Mouse (Mus musculus) T-helper 2 cell (primary cell): Measurements from ENCODE around the gene Mtf2.
"Not testable (repeated sequence)": the region's sequence is repeated elsewhere in the genome, so short reads cannot be mapped to it uniquely, and the experiment has no call there.

ENCODE experiments used
- in situ Hi-C: fragments of 300-600 bp; cut with MboI, MseI; formaldehyde crosslinking; loops from one replicate; pipeline ENCODE4 v1.15.1; 2025; ENCODE audit warnings: high pct_unique_total_duplicates

Mtf2 gene

GRCm38 (mm10) chr5:108065465-108066411 lies at the start of gene Mtf2:
TSS of gene Mtf2 (plus strand) at chr5:108065674.
- in situ Hi-C loops, result no loop called here

- in situ Hi-C loops, result no loop called here
Measured at GRCm38 (mm10) chr5:108017232-108017631, 48.2 kb upstream of the Mtf2 start.

GRCm38 (mm10) chr5:108019367-108019766 lies 46.1 kb upstream of the Mtf2 start:
- in situ Hi-C loops, result no loop called here

- in situ Hi-C loops, result no loop called here
Measured at GRCm38 (mm10) chr5:108021346-108021745, 44.1 kb upstream of the Mtf2 start.

- in situ Hi-C loops, result no loop called here
Measured at GRCm38 (mm10) chr5:108028230-108028629, 37.2 kb upstream of the Mtf2 start.

- in situ Hi-C loops, result not testable (repeated sequence)
Measured at GRCm38 (mm10) chr5:108028797-108029536, 36.5 kb upstream of the Mtf2 start.

DNA sequence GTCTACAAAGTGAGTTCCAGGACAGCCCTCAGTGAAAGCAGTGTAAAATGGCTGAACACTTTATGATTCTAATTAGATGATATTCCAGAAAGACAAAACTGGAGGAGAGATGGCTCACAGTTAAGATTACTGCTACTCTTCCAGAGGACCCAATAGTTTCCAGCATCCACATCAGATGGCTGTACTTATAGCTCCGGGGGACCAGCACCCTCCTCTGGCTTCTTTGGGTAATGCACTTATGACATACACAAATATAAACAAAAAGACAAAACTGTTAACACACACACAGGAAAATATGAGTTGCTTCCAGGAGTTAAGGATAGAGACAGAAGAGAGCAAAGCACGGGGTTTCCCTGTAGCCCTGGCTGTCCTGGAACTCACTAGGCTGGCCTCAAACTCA lies 35.5 kb upstream of the Mtf2 start:
- in situ Hi-C loops, result loop anchor here (5.0 kb wide), 1 partner anchor 38 kb away; no protein-coding TSS in a partner anchor

DNA sequence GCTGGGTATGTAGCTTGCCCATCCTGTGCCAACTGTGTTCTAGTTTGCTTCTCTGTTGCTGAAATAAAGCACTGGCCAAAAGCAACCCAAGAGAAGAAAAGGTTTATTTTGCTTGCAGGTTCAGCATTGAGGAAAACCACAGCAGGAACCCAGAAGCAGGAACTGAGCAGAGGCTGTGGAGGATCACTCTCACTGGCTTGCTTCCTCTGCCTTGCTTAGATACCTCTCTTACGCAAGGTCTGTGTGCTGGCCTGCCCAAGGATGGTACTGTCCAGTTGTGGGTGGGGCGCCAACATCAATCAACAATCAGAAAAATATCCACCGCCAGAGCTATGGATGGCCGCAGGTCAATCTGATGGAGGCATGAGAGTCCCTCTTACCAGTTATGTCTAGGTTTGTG lies 34.2 kb upstream of the Mtf2 start:
- in situ Hi-C loops, result loop anchor here (5.0 kb wide), 1 partner anchor 39 kb away; no protein-coding TSS in a partner anchor

DNA sequence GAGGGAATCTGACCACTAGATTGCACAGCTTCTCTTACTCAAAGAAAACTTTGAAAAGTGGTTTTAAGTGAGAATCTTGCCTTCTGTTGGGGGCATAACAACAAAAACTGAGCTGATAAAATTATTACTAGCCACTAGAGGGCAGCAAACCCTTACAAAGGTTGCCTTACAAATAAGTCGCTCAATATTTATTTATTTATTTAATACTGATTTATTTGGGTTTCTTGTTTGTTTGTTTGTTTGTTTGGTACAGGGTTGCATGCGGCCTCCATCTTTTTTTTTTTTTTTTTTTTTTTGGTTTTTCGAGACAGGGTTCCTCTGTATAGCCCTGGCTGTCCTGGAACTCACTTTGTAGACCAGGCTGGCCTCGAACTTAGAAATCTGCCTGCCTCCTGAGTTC lies 31.3 kb upstream of the Mtf2 start:
- in situ Hi-C loops, result loop anchor here (5.0 kb wide), 1 partner anchor 42 kb away; no protein-coding TSS in a partner anchor

GRCm38 (mm10) chr5:108035523-108035922 lies 30.0 kb upstream of the Mtf2 start:
- in situ Hi-C loops, result no loop called here

GRCm38 (mm10) chr5:108042061-108042460 lies 23.4 kb upstream of the Mtf2 start:
- in situ Hi-C loops, result loop anchor here (10.0 kb wide), 1 partner anchor 133 kb away; no protein-coding TSS in a partner anchor

- in situ Hi-C loops, result loop anchor here (10.0 kb wide), 1 partner anchor 131 kb away; no protein-coding TSS in a partner anchor
Measured at GRCm38 (mm10) chr5:108043908-108044307, 21.6 kb upstream of the Mtf2 start.

- in situ Hi-C loops, result loop anchor here (10.0 kb wide), 1 partner anchor 125 kb away; no protein-coding TSS in a partner anchor
Measured at GRCm38 (mm10) chr5:108049711-108050268, 15.7 kb upstream of the Mtf2 start.

GRCm38 (mm10) chr5:108051026-108051425 lies 14.4 kb upstream of the Mtf2 start:
- in situ Hi-C loops, result no loop called here

- in situ Hi-C loops, result not testable (repeated sequence)
Measured at GRCm38 (mm10) chr5:108051727-108052126, 13.7 kb upstream of the Mtf2 start.

DNA sequence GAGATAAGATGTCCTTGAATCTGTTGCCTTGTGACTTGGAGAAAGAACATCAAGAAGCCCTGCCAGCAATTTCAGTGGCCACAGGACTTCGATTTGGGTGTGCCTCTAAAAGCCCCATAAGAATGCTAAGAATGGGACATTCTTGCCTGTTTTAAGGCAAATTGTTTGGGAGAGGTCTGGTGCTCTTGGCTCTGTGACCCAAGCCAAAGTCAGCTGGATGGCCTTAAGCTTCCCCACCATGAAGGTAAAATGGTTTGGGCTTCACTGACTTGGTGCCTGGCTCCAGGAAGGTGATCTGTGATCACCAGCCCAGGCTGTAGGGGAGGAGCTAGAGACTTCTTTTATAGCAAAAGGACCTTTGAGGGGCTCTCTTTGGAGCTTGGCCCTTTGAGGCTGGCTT lies 13.3 kb upstream of the Mtf2 start:
- in situ Hi-C loops, result no loop called here

DNA sequence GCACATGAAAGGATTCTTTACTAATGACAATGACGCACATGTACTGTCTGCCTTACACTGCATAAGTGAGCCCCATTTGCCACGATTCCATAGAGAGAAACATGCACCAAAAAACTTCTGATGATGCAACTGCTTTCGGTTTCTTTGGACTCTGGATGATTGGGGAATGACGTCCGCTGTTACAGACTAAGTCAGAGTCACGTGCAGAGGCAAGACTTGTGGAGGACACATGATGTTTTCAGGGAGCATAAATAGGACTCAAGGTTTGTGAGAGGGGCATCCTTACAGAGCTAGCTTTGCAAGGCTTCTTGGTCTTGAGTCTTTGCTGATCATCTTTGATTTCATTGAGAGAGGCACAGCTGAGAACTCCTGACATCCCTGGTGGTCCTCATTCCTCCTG lies 11.9 kb upstream of the Mtf2 start:
- in situ Hi-C loops, result no loop called here

- in situ Hi-C loops, result no loop called here
Measured at GRCm38 (mm10) chr5:108060413-108060812, 5.1 kb upstream of the Mtf2 start.

GRCm38 (mm10) chr5:108072301-108072700 lies 6.8 kb downstream of the Mtf2 start:
- in situ Hi-C loops, result no loop called here

- in situ Hi-C loops, result no loop called here
Measured at GRCm38 (mm10) chr5:108076241-108076640, 10.8 kb downstream of the Mtf2 start.

DNA sequence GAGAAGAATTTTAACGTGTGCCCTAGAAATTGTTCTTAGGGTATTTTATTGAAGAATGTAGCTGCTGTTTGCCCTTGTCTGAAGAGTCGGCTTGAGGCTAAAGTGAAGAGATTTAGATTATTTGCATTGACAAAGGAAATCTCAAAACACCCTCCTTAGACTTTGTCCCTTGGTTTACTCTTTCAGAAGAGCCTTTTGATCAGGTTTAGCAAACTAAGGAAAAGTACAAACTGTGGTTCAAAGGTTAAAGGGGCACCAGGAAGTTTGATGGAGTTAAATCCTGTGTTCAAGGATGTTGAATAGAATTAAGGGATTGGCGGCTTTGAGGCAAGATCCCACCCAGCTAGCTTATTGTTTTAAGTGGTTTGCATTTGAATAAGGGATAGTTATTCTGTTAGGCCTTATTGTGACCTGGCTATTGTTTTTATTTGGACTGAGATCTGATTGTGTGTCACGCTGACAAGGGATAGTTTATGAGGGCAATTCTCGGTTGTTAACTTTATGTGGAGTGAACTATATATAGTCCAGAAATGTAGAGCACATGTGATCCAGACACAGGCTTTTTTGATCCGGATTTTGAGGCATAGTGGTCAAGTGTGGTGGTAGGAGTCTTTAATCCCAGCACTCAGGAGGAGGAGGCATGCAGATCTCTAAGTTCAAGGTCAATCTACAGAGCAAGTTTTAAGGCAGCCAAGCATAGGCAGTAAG lies 11.5 kb downstream of the Mtf2 start:
- in situ Hi-C loops, result no loop called here
